Mouse (Mus musculus) CD4-positive naive resting alpha-beta T cell, adult 76 days (primary cell): ENCODE data around the gene Socs4. TPM values are rescaled to one million over a fixed set of nuclear protein-coding genes. Genes with fewer than 3 reads are reported as not detected.

Experiments used
- total RNA-seq: library from RNA; stranded (reverse); gene quantifications from one replicate; pipeline ENCODE4 v1.2.4, GENCODE M21; 2023

Gene Socs4
- total RNA-seq = 23.4 TPM

DNA sequence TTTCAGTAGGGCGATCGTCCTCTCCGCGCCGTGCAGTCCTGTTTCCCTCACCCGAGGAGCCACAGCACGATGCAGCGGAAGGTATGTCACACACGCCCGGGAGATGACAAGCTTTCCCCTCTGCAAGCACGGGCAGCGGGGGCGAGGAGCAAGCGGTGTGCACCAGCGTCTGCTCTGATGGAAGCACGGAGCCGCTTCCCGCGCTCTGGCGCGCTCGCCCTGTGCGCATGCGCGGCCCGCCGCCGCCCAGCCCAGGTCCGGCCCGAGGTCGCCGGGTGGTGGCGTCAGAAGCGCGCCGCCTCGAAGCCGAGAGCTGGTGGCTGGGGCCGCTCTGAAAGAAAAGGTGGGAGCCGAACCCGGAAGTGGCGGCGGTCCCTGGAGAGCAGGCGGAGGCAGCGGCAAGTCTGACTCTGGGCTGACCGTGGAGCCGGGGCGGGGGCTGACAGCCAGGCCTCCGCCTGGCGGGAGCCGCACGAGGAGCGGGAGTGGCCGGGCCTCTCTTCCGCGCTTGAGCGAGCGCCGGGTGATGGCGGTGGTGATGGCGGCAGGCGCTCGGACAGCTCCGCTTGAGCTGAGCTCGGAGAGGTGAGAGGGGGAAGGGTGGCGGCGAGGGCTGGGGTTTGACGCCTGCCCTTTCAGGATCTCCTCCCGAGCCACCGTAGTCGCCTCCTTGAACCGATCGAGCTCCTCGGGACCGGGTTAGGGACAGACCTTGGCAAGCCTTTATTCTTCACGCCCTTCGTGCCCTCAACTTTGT, at the start of gene Socs4, which contains the start of gene Wdhd1:
Gene Socs4 (plus strand): TSS at position 295 of the 757 bp plus-strand sequence.
Gene Wdhd1 (minus strand): TSS at position 221 of the 757 bp plus-strand sequence.

DNA sequence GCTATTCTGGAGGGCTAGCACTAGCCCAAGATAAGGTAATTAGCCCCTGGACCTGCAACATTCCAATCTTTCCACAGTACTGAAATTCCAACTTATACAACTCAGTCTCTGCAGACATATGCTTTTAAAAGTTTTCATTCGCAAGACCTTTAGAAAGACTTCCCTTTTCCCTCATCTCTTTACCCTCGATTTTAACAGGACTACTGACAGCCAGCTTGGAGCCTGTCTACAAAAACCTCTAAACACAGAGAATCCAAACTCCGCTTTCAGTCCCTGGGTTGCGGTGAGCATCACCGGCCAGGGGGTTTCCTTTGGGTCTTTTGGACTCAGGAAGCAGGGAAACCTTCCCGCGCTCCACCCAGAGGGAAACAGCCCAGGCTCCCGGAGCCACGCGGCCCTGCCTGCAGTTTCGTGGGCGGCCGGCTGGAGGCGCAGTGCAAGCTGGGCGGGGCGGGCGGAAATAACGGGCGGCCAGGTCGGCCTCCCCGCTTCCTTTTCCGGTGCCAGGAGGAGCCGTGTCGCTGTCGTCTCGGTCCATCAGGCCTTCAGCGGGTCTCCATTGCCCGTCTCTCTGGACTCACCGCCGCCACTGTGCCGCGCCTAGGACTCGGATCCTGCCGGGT, 21.2 kb downstream of the Socs4 start, which contains the start of gene Mapk1ip1l:
Gene Mapk1ip1l (plus strand): TSS at position 482 of the 623 bp plus-strand sequence.

Other genes with a start within 250 kb of the Socs4 start
- gene Gch1, start 87.5 kb upstream of the Socs4 start, total RNA-seq = 97.6 TPM
- gene Wdhd1, start 74 bp upstream of the Socs4 start, total RNA-seq = 35.3 TPM
- gene Mapk1ip1l, start 21.3 kb downstream of the Socs4 start, total RNA-seq = 215 TPM
- 3.5 TPM for gene Lgals3, start 90.8 kb downstream of the Socs4 start, total RNA-seq
- gene Dlgap5, start 141.5 kb downstream of the Socs4 start, total RNA-seq = 4.4 TPM
- 21.1 TPM for gene Fbxo34, start 173.5 kb downstream of the Socs4 start, total RNA-seq